Mouse (Mus musculus): ENCODE results near the gene 4930444G20Rik. TPM values are rescaled to one million over a fixed set of nuclear protein-coding genes. Genes with fewer than 3 reads are reported as not detected.

Gene 4930444G20Rik
- not detected for polyA plus RNA-seq (2017; shearing (Covaris generic))

GRCm38 (mm10) chr10:22067979-22068378, at the start of gene 4930444G20Rik:
Gene 4930444G20Rik, minus strand, starts transcription at chr10:22068079.

Other genes with a start within 250 kb of the 4930444G20Rik start
- 58.8 TPM for gene Sgk1, start 185.9 kb downstream of the 4930444G20Rik start, polyA plus RNA-seq (2017; shearing (Covaris generic))
- gene E030030I06Rik, start 81.2 kb upstream of the 4930444G20Rik start, polyA plus RNA-seq (2017; shearing (Covaris generic)), result 8.9 TPM
- not detected for gene Raet1e, start 90.5 kb upstream of the 4930444G20Rik start, polyA plus RNA-seq (2017; shearing (Covaris generic))
- 39.9 TPM for gene H60b, start 90.5 kb upstream of the 4930444G20Rik start, polyA plus RNA-seq (2017; shearing (Covaris generic))

All from effector memory CD4-positive, alpha-beta T cell, adult 5 months (primary cell).